Mouse (Mus musculus): ENCODE data around the gene Phf21a. TPM values are rescaled to one million over a fixed set of nuclear protein-coding genes. Genes with fewer than 3 reads are reported as not detected.
"Not testable (repeated sequence)": the region's sequence is repeated elsewhere in the genome, so short reads cannot be mapped to it uniquely, and the experiment has no call there.

The Phf21a gene
- polyA plus RNA-seq, 1 experiment: 54.6 TPM

DNA sequence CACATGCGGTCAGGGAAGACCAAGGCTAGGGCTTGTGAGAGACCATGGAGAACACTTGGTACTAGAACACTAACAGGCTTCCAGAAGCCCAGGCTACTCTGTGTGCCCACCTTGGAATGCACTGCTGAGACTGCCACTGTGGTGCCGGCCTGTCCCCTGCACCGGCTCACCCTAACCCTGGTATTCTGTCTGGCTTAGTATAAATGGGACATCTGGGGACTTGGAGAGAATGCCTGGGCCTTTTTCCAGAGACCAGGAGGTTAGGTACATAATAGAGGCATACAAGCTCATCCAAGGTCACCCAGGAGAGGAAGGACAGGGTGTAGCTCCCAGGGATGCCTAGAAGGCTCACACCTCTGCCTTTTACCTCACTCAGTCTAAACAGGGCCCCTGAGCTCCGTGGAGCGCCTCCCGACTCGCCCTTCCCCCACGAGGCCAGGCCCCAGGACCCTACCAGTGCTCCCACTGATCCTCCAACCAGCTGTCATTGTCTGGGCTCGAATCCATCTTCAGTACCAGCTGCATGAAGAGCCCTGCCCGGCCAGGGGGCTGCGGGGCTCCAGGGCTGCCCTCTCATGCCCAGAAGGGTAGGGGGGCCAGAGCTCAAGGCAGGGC is 298.9 kb downstream of the Phf21a start:
- DNase-seq (ENCODE audit: extremely low spot score in 1 of 2, low spot score in 1 of 2): no peak

- no peak for DNase-seq (ENCODE audit: extremely low spot score in 1 of 2, low spot score in 1 of 2)
These were observed 299.7 kb downstream of the Phf21a start for GRCm38 (mm10) chr2:92392318-92393264.

DNA sequence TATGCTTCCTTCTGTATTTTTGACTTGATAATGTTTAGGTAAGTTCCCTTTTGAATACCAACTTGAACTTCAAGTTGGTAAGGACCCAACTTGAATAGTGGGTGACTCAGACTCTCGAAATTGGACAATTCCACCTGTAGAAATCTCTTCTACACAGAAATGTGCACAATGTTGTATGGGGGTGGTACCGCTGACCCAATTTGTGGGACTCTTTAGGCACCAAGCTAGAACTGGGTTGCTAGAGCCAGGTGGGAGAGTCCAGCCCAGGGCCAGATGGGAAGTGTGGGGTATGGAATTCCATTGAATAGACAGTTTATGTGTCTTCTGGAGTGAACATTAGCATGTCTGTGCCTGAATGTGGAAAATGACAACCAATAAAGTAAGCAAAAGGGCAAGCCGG is 302.6 kb downstream of the Phf21a start:
- no peak for DNase-seq (ENCODE audit: extremely low spot score in 1 of 2, low spot score in 1 of 2)

GRCm38 (mm10) chr2:92397436-92397835 is 304.5 kb downstream of the Phf21a start:
- no peak for DNase-seq (ENCODE audit: extremely low spot score in 1 of 2, low spot score in 1 of 2)

DNA sequence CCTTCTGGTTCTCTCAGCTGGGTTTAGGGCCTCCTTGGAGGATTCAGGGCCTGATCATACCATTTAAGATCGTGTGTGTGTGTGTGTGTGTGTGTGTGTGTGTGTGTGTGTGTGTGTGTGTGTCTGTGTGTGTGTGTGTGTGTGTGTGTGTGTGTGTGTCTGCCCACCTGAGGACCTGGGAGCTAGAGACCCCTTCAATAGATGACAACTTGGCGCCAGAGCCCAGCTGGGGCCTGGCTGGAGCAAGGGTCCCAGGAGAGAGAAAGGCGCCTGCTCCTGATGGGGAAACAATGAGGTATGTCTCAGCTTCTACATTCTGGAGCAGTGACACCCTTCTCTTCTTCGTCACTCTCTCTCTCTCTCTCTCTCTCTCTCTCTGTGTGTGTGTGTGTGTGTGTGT is 307.0 kb downstream of the Phf21a start:
- DNase-seq (ENCODE audit: extremely low spot score in 1 of 2, low spot score in 1 of 2): not testable (repeated sequence)

- no peak for DNase-seq (ENCODE audit: extremely low spot score in 1 of 2, low spot score in 1 of 2)
These were observed 307.8 kb downstream of the Phf21a start for GRCm38 (mm10) chr2:92400682-92401081.

GRCm38 (mm10) chr2:92401091-92401561 is 308.2 kb downstream of the Phf21a start, which contains the start of gene Mapk8ip1:
Mapk8ip1 (minus strand) TSS chr2:92401263.
- DNase-seq (ENCODE audit: extremely low spot score in 1 of 2, low spot score in 1 of 2): no peak

- DNase-seq (ENCODE audit: extremely low spot score in 1 of 2, low spot score in 1 of 2): no peak
These were observed 309.8 kb downstream of the Phf21a start for GRCm38 (mm10) chr2:92402591-92403326.

- DNase-seq (ENCODE audit: extremely low spot score in 1 of 2, low spot score in 1 of 2): no peak
These were observed 310.9 kb downstream of the Phf21a start for GRCm38 (mm10) chr2:92403776-92404319.

- DNase-seq (ENCODE audit: extremely low spot score in 1 of 2, low spot score in 1 of 2): no peak
These were observed 311.8 kb downstream of the Phf21a start for GRCm38 (mm10) chr2:92404737-92405136.

- DNase-seq (ENCODE audit: extremely low spot score in 1 of 2, low spot score in 1 of 2): no peak
These were observed 312.8 kb downstream of the Phf21a start for GRCm38 (mm10) chr2:92405687-92406086.

DNA sequence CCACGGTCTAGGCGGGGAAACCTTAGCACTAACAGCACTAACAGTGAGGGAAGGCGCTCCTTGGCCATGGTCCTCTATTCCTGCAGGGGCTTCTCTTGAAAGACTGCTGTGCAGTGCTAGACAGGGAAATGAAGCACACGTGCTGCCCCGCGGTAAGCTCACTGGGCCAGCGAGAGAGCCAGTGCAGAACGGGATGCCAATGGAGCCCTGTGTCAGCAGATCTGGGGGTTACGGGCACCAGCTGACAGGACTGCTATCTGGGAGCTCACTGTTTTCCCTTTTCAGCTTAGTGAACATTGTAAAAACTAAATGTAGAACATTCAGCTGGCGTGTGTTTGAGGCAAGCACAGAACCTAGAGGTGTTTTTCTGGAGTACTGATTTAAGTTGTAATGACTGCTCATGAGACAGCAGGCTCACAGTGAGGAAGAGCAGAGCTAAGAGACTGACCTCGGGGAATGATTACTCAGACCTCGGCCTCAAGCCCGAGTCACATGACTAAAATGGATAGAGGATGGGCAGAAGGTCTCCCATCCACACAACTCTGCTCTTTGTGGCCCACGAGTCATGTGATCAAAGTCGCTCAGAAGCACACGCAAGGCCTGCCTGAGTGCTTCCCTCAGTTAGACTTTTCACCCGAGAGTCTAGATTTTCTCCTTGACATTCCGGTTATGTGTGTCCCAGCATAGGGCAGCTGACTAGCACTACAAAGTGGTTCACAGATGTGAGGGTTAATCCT is 315.6 kb downstream of the Phf21a start:
- DNase-seq (ENCODE audit: extremely low spot score in 1 of 2, low spot score in 1 of 2): no peak

DNA sequence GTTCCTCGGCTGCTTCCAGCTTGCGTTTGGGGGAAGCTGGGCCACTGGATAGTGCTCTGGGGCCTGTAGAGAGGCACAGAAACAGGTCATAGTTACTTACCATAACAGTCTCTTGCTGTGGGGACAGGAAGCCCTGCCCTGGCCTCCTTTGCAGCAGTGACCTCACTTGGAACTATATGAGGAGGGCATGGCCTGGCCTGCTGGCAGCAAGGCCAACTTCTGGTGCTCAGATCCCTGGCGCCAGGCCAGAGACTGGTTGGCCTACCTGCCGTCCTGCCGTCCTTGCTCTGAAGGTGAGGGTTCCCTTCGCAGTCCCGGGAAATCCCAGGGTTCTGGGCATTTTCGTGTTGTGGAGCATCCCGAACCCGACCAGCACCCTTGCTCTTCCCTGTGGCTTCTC is 318.8 kb downstream of the Phf21a start:
- DNase-seq (ENCODE audit: extremely low spot score in 1 of 2, low spot score in 1 of 2): no peak

Other genes with a start within 250 kb of the Phf21a start
- gene Chrm4, start 165.9 kb upstream of the Phf21a start, polyA plus RNA-seq (2012; rRNA removed): 36.1 and 39.2 TPM in 2 replicates
- gene Mdk, start 160.8 kb upstream of the Phf21a start, polyA plus RNA-seq (2012; rRNA removed): 53.6 and 61.5 TPM in 2 replicates
- gene Gm9821, start 147.4 kb upstream of the Phf21a start, polyA plus RNA-seq (2012; rRNA removed): 0.04 and 0.12 TPM in 2 replicates
- 590 and 632 TPM in 2 replicates for gene Dgkz, start 117.3 kb upstream of the Phf21a start, polyA plus RNA-seq (2012; rRNA removed)
- gene Creb3l1, start 68.6 kb upstream of the Phf21a start, polyA plus RNA-seq (2012; rRNA removed): 1.7 and 1.8 TPM in 2 replicates

Data from frontal cortex, adult 2 months (tissue).